ENCODE assay signal across 27 mouse cellular contexts in the genomic region with DNA sequence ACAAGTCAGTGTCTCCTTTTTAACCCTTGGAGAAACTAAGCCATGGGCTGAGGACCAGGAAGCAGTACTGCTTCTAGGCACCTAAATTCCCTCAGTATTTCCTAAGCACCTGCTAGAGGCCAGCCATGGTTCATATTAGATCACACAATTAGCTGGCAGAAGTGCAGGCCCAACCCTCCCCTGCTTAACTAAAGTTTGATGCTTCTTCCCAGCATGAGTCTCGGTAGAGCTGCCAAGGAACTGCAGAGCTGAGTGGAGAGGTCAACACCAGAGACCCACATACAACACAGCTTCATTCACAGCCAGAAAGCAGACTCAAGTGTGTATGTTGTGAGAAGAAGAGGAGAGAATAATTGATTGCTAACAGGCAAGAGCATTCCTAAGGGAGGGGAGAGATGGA. TPM values are rescaled to one million over a fixed set of nuclear protein-coding genes. Genes with fewer than 3 reads are reported as not detected.
DNase-seq lines count a peak whose midpoint lies in the region; ATAC-seq and TF ChIP-seq lines count a peak whose summit lies in the region.
"Had no signal": no experiment of that assay in that cellular context is flagged by ENCODE, and none has a peak within 500 bp of the region (broad histone marks: within the 10 kb centered on the region; RNA-seq: fewer than 3 reads in every experiment).

No protein-coding gene starts in this region.

- DNase-seq in cerebellum, adult 18-20 months = peak; percentile 56 to 72
- DNase-seq in cerebellum, adult 11 months = no peak
- DNase-seq in heart, postnatal 36 days = no peak
- DNase-seq in Muller cell, postnatal 12 days (ENCODE audit: inconsistent ontology term) = peak; percentile 64
- peak; percentile 71 for DNase-seq in cerebellum, adult 9-11 months
- no peak for DNase-seq in thymus, postnatal 10 days (ENCODE audit: low spot score in 2 of 2)
- no peak for DNase-seq in thymus, adult 2 months
- DNase-seq: adrenal gland, postnatal 36 days; gastrocnemius, postnatal 10 days; kidney, postnatal 36 days; liver, embryonic 13.5 days; lung, adult 2 months; lung, postnatal 14 days; retina, postnatal 1 day; right cerebral cortex, postnatal 25 days; spleen, adult 18-20 months; thymus, postnatal 25 days had no signal

- intact Hi-C loops in heart, postnatal 36 days (cut with DNase I) = no loop called here

- no peaks in the 10 kb centered on the region for H3K9me3 ChIP-seq in heart, embryonic 15.5 days (replicated peaks)
- H3K9me3 ChIP-seq: embryonic facial prominence, embryonic 15.5 days; hindbrain, embryonic 12.5 days; intestine, embryonic 15.5 days; liver, embryonic 13.5 days; megakaryocyte, embryonic 14.5 days; midbrain, embryonic 13.5 days; neural tube, embryonic 12.5 days had no signal

- TF ChIP-seq POLR2A in thymus, adult 2 months (IDR thresholded peaks at IDR 0.05; ENCODE audit: control insufficient read depth, extremely low read depth, insufficient read depth, low read length, poor library complexity) = no peak

- peak overlapping the region; percentile 25 for H3K27ac ChIP-seq in heart, embryonic 15.5 days
- no peak overlapping the region for H3K27ac ChIP-seq in thymus, adult 2 months (ENCODE audit: control insufficient read depth, insufficient read depth, low read length)
- H3K27ac ChIP-seq: embryonic facial prominence, embryonic 15.5 days; hindbrain, embryonic 12.5 days; intestine, embryonic 15.5 days; liver, embryonic 13.5 days; midbrain, embryonic 13.5 days; neural tube, embryonic 12.5 days had no signal

- no peaks in the 10 kb centered on the region for H3K27me3 ChIP-seq in heart, embryonic 15.5 days
- H3K27me3 ChIP-seq in thymus, adult 2 months (ENCODE audit: control insufficient read depth, insufficient read depth, low read length) = no peaks in the 10 kb centered on the region
- H3K27me3 ChIP-seq: embryonic facial prominence, embryonic 15.5 days; hindbrain, embryonic 12.5 days; intestine, embryonic 15.5 days; midbrain, embryonic 13.5 days; neural tube, embryonic 12.5 days had no signal

- no peak overlapping the region for H3K9ac ChIP-seq in heart, embryonic 15.5 days
- H3K9ac ChIP-seq: embryonic facial prominence, embryonic 15.5 days; hindbrain, embryonic 12.5 days; intestine, embryonic 15.5 days; liver, embryonic 13.5 days; midbrain, embryonic 13.5 days; neural tube, embryonic 12.5 days had no signal

- H3K4me1 ChIP-seq in heart, embryonic 15.5 days (replicated peaks) = peaks cover 74% of the 10 kb centered on the region
- H3K4me1 ChIP-seq in thymus, adult 2 months (replicated peaks; ENCODE audit: control insufficient read depth, insufficient read depth, low read length) = no peaks in the 10 kb centered on the region; the same call in 1 of the 2 replicates

- no peak overlapping the region for H3K4me2 ChIP-seq in heart, embryonic 15.5 days
- H3K4me2 ChIP-seq: embryonic facial prominence, embryonic 15.5 days; hindbrain, embryonic 12.5 days; intestine, embryonic 15.5 days; liver, embryonic 13.5 days; midbrain, embryonic 13.5 days; neural tube, embryonic 12.5 days had no signal

- H3K36me3 ChIP-seq in heart, embryonic 15.5 days = peaks cover 39% of the 10 kb centered on the region
- no peaks in the 10 kb centered on the region for H3K36me3 ChIP-seq in thymus, adult 2 months (ENCODE audit: control insufficient read depth, insufficient read depth, low read length)
- H3K36me3 ChIP-seq: intestine, embryonic 15.5 days had no signal

- TF ChIP-seq CTCF in thymus, adult 2 months (IDR thresholded peaks at IDR 0.05; ENCODE audit: borderline replicate concordance, control insufficient read depth, extremely low read depth, insufficient read depth, low read length, poor library complexity) = no peak

- ATAC-seq in heart, embryonic 15.5 days (replicated peaks; ENCODE audit: insufficient number of reproducible peaks, insufficient read depth, low FRiP score, low read depth) = no peak
- ATAC-seq: forebrain, embryonic 16.5 days; intestine, embryonic 15.5 days; midbrain, embryonic 13.5 days had no signal

- no peak overlapping the region for H3K4me3 ChIP-seq in heart, embryonic 15.5 days
- no peak overlapping the region for H3K4me3 ChIP-seq in thymus, adult 2 months (ENCODE audit: control insufficient read depth, insufficient read depth, low read length)
- H3K4me3 ChIP-seq: embryonic facial prominence, embryonic 15.5 days; hindbrain, embryonic 12.5 days; intestine, embryonic 15.5 days; liver, embryonic 13.5 days; megakaryocyte, embryonic 14.5 days; midbrain, embryonic 13.5 days; neural tube, embryonic 12.5 days had no signal

- WGBS in heart, embryonic 15.5 days = 34% methylated on average over 1 of the region's 1 CpGs
- 90% methylated on average over 1 of the region's 1 CpGs for WGBS in thymus, adult 2 months

RNA-seq across cellular contexts. Expression of a gene that starts 40.9 kb away (rescaled TPM):
- 121 and 127 TPM in 2 replicates for polyA plus RNA-seq in heart, embryonic 15.5 days (2015; fragmentation: Nextera tagmentation; extraction: Ambion mirVana)
- total RNA-seq in heart, postnatal 36 days (2021) = 100 to 1,000 TPM; 109 to 113 TPM
- polyA plus RNA-seq in thymus, adult 2 months (2012; rRNA removed) = 27.7 and 31.8 TPM in 2 replicates

RNA-seq across cellular contexts. Expression of a gene that starts 52.9 kb away (rescaled TPM):
- polyA plus RNA-seq in heart, embryonic 15.5 days (2015; fragmentation: Nextera tagmentation; extraction: Ambion mirVana) = 30.5 and 51.0 TPM in 2 replicates
- total RNA-seq in heart, postnatal 36 days (2021) = 10 to 100 TPM in 1 of 2 experiments, 1 to 10 TPM in 1; 7.1 to 10.6 TPM
- 0.80 and 1.1 TPM in 2 replicates for polyA plus RNA-seq in thymus, adult 2 months (2012; rRNA removed)
- total RNA-seq: common myeloid progenitor, adult 5-6 weeks; gastrocnemius, postnatal 10 days; granulocyte monocyte progenitor cell, adult 5-6 weeks had no signal
- polyA plus RNA-seq: forebrain, embryonic 16.5 days; hindbrain, embryonic 12.5 days; liver, embryonic 13.5 days; midbrain, embryonic 13.5 days; neural tube, embryonic 12.5 days had no signal

Comparison
In these comparisons a context has a peak if more than half of its experiments do, and no peak if none do; other contexts are left out.
1. DNase-seq: peak in cerebellum, adult 18-20 months (2 of 2), Muller cell, postnatal 12 days (single experiment) and cerebellum, adult 9-11 months (single experiment); none in cerebellum, adult 11 months (single experiment), heart, postnatal 36 days (0 of 2), thymus, postnatal 10 days (0 of 2) and thymus, adult 2 months (single experiment).
2. RNA of a gene that starts 52.9 kb away (polyA plus RNA-seq): 30.5 to 51.0 TPM in heart, embryonic 15.5 days; 0.80 to 1.1 TPM in thymus, adult 2 months; every median in the first group is over 10 times any median in the second.